9 mouse cellular contexts compared by ENCODE assay signal in genomic region chr2:181044001-181044400, GRCm38 (mm10). TPM values are rescaled to one million over a fixed set of nuclear protein-coding genes. Genes with fewer than 3 reads are reported as not detected.
DNase-seq lines count a peak whose midpoint lies in the region; ATAC-seq and TF ChIP-seq lines count a peak whose summit lies in the region.
"Had no signal": no experiment of that assay in that cellular context is flagged by ENCODE, and none has a peak within 500 bp of the region (broad histone marks: within the 10 kb centered on the region; RNA-seq: fewer than 3 reads in every experiment).

No protein-coding gene starts in this region.

- H3K27ac ChIP-seq in hindbrain, embryonic 11.5 days (ENCODE audit: low read depth, low read length): peak overlapping the region; percentile 8
- H3K27ac ChIP-seq in hindbrain, embryonic 16.5 days (ENCODE audit: low read depth, low read length): no peak overlapping the region
- H3K27ac ChIP-seq in stomach, embryonic 15.5 days: peak overlapping the region; percentile 31; the same call in 1 of the 2 replicates
- H3K27ac ChIP-seq in stomach, postnatal 0 days (replicated peaks): no peak overlapping the region
- no peak overlapping the region for H3K27ac ChIP-seq in limb, embryonic 11.5 days (replicated peaks; ENCODE audit: low read depth, low read length)

- H3K36me3 ChIP-seq in hindbrain, embryonic 11.5 days (ENCODE audit: control insufficient read depth, insufficient read depth, low read length): no peaks in the 10 kb centered on the region
- H3K36me3 ChIP-seq in hindbrain, embryonic 16.5 days (ENCODE audit: control insufficient read depth, insufficient read depth, low read length): no peaks in the 10 kb centered on the region
- H3K36me3 ChIP-seq in stomach, embryonic 15.5 days: no peaks in the 10 kb centered on the region
- H3K36me3 ChIP-seq in stomach, postnatal 0 days (ENCODE audit: control insufficient read depth, insufficient read depth, low read length): no peaks in the 10 kb centered on the region
- no peaks in the 10 kb centered on the region for H3K36me3 ChIP-seq in limb, embryonic 11.5 days (ENCODE audit: control insufficient read depth, insufficient read depth, low read length)

- TF ChIP-seq CTCF in stomach, postnatal 0 days (IDR thresholded peaks at IDR 0.05; ENCODE audit: low read depth): no peak

- peak; percentile 66 for DNase-seq in hindbrain, embryonic 11.5 days (ENCODE audit: low spot score)
- no peak for DNase-seq in stomach, postnatal 0 days (ENCODE audit: low spot score)
- DNase-seq in limb, embryonic 11.5 days (ENCODE audit: low spot score): peak; percentile 25
- no peak for DNase-seq in testis, postnatal 14 days (ENCODE audit: low spot score)
- DNase-seq in thymus, postnatal 14 days: no peak
- DNase-seq: gastrocnemius, postnatal 10 days; thymus, adult 18-20 months had no signal

- peaks cover 4% of the 10 kb centered on the region; the same call in 1 of the 2 replicates for H3K27me3 ChIP-seq in hindbrain, embryonic 11.5 days (ENCODE audit: control insufficient read depth, insufficient read depth, low read length)
- no peaks in the 10 kb centered on the region for H3K27me3 ChIP-seq in hindbrain, embryonic 16.5 days (replicated peaks; ENCODE audit: control insufficient read depth, insufficient read depth, low read length)
- peaks cover 30% of the 10 kb centered on the region for H3K27me3 ChIP-seq in stomach, embryonic 15.5 days (replicated peaks)
- H3K27me3 ChIP-seq in stomach, postnatal 0 days (ENCODE audit: control insufficient read depth, insufficient read depth, low read length): no peaks in the 10 kb centered on the region
- H3K27me3 ChIP-seq in limb, embryonic 11.5 days (ENCODE audit: control insufficient read depth, insufficient read depth, low read length): peaks cover 17% of the 10 kb centered on the region

- no peak overlapping the region for H3K9ac ChIP-seq in hindbrain, embryonic 11.5 days (ENCODE audit: low read depth, low read length)
- H3K9ac ChIP-seq in hindbrain, embryonic 16.5 days (ENCODE audit: low read depth, low read length): no peak overlapping the region
- H3K9ac ChIP-seq in stomach, embryonic 15.5 days: no peak overlapping the region
- H3K9ac ChIP-seq in stomach, postnatal 0 days (ENCODE audit: low read length): no peak overlapping the region
- H3K9ac ChIP-seq in limb, embryonic 11.5 days (ENCODE audit: low read length): peak overlapping the region; percentile 17; the same call in 1 of the 2 replicates

- no peak for TF ChIP-seq EP300 in stomach, postnatal 0 days (optimal IDR thresholded peaks at IDR 0.05)

- H3K4me1 ChIP-seq in hindbrain, embryonic 11.5 days (replicated peaks; ENCODE audit: control insufficient read depth, insufficient read depth, low read length): peaks cover 11% of the 10 kb centered on the region
- H3K4me1 ChIP-seq in hindbrain, embryonic 16.5 days (ENCODE audit: control insufficient read depth, insufficient read depth, low read depth, low read length): peaks cover 26% of the 10 kb centered on the region
- H3K4me1 ChIP-seq in stomach, embryonic 15.5 days: peaks cover 15% of the 10 kb centered on the region; the same call in 1 of the 2 replicates
- no peaks in the 10 kb centered on the region for H3K4me1 ChIP-seq in stomach, postnatal 0 days (replicated peaks; ENCODE audit: control insufficient read depth, insufficient read depth)
- H3K4me1 ChIP-seq in limb, embryonic 11.5 days (ENCODE audit: control insufficient read depth, insufficient read depth, low read length): 0 out of 2 replicates have a peak, but pooled peaks cover 4% of the 10 kb centered on the region

- no peak overlapping the region for H3K4me2 ChIP-seq in hindbrain, embryonic 11.5 days (replicated peaks; ENCODE audit: low read depth, low read length)
- no peak overlapping the region for H3K4me2 ChIP-seq in hindbrain, embryonic 16.5 days (ENCODE audit: low read length)
- H3K4me2 ChIP-seq in stomach, embryonic 15.5 days: no peak overlapping the region
- H3K4me2 ChIP-seq in stomach, postnatal 0 days (replicated peaks; ENCODE audit: low read depth): no peak overlapping the region
- no peak overlapping the region for H3K4me2 ChIP-seq in limb, embryonic 11.5 days (ENCODE audit: low read depth, severe bottlenecking)

- no peaks in the 10 kb centered on the region for H3K9me3 ChIP-seq in hindbrain, embryonic 11.5 days (ENCODE audit: control insufficient read depth, low read length)
- no peaks in the 10 kb centered on the region for H3K9me3 ChIP-seq in hindbrain, embryonic 16.5 days (ENCODE audit: control insufficient read depth, low read length)
- H3K9me3 ChIP-seq in stomach, embryonic 15.5 days: no peaks in the 10 kb centered on the region
- no peaks in the 10 kb centered on the region for H3K9me3 ChIP-seq in stomach, postnatal 0 days (ENCODE audit: control insufficient read depth, low read length)
- H3K9me3 ChIP-seq in limb, embryonic 11.5 days (ENCODE audit: control insufficient read depth, low read length): no peaks in the 10 kb centered on the region

- no peak overlapping the region for H3K4me3 ChIP-seq in hindbrain, embryonic 11.5 days (ENCODE audit: low read depth, low read length)
- H3K4me3 ChIP-seq in hindbrain, embryonic 16.5 days (ENCODE audit: low read length): no peak overlapping the region
- H3K4me3 ChIP-seq in stomach, embryonic 15.5 days (replicated peaks): no peak overlapping the region
- H3K4me3 ChIP-seq in stomach, postnatal 0 days (ENCODE audit: low read depth, low read length): no peak overlapping the region
- H3K4me3 ChIP-seq in limb, embryonic 11.5 days (ENCODE audit: low read depth, low read length): no peak overlapping the region

- WGBS in hindbrain, embryonic 11.5 days: 2% methylated on average over 3 of the region's 3 CpGs
- WGBS in hindbrain, embryonic 16.5 days: 2% methylated on average over 3 of the region's 3 CpGs
- WGBS in stomach, embryonic 15.5 days: 16% methylated on average over 3 of the region's 3 CpGs
- WGBS in stomach, postnatal 0 days: 21% methylated on average over 3 of the region's 3 CpGs
- WGBS in limb, embryonic 11.5 days: 32% methylated on average over 3 of the region's 3 CpGs

- peak; percentile 69 for ATAC-seq in hindbrain, embryonic 11.5 days (ENCODE audit: low FRiP score)
- no peak for ATAC-seq in hindbrain, embryonic 16.5 days
- 0 out of 2 replicates have a peak, but pooled peaks have one; percentile 1 for ATAC-seq in stomach, embryonic 15.5 days (ENCODE audit: insufficient read depth, low FRiP score, low read depth)
- ATAC-seq in stomach, postnatal 0 days (ENCODE audit: low FRiP score, low TSS enrichment): no peak
- ATAC-seq in limb, embryonic 11.5 days (ENCODE audit: insufficient number of reproducible peaks, low FRiP score, low TSS enrichment, low read depth): no peak

RNA-seq across cellular contexts. Expression of gene Chrna4, which starts 0.7 kb away (rescaled TPM):
- polyA plus RNA-seq in hindbrain, embryonic 11.5 days (2014; fragmentation: Nextera tagmentation; extraction: Ambion mirVana): 45.0 and 54.1 TPM in 2 replicates
- polyA plus RNA-seq in hindbrain, embryonic 16.5 days (2015; fragmentation: Nextera tagmentation; extraction: Ambion mirVana): 40.4 and 43.8 TPM in 2 replicates
- 2.2 and 3.0 TPM in 2 replicates for polyA plus RNA-seq in stomach, embryonic 15.5 days (2015; fragmentation: Nextera tagmentation; extraction: Ambion mirVana)
- 0.18 and 0.22 TPM in 2 replicates for polyA plus RNA-seq in stomach, postnatal 0 days (2015; fragmentation: Nextera tagmentation; extraction: Ambion mirVana)
- 0.95 and 2.8 TPM in 2 replicates for polyA plus RNA-seq in limb, embryonic 11.5 days (2014; fragmentation: Nextera tagmentation; extraction: Ambion mirVana)

RNA-seq across cellular contexts. Expression of gene Col20a1, which starts 57.7 kb away (rescaled TPM):
- polyA plus RNA-seq in hindbrain, embryonic 11.5 days (2014; fragmentation: Nextera tagmentation; extraction: Ambion mirVana): 0.56 and 0.78 TPM in 2 replicates
- 0.04 and 0.27 TPM in 2 replicates for polyA plus RNA-seq in hindbrain, embryonic 16.5 days (2015; fragmentation: Nextera tagmentation; extraction: Ambion mirVana)
- polyA plus RNA-seq in stomach, embryonic 15.5 days (2015; fragmentation: Nextera tagmentation; extraction: Ambion mirVana): 0.71 and 1.1 TPM in 2 replicates
- 0.98 and 1.3 TPM in 2 replicates for polyA plus RNA-seq in stomach, postnatal 0 days (2015; fragmentation: Nextera tagmentation; extraction: Ambion mirVana)
- 0.15 and 0.71 TPM in 2 replicates for polyA plus RNA-seq in limb, embryonic 11.5 days (2014; fragmentation: Nextera tagmentation; extraction: Ambion mirVana)

Comparison
In these comparisons a context has a peak if more than half of its experiments do, and no peak if none do; other contexts are left out.
1. ATAC-seq: peak in hindbrain, embryonic 11.5 days (single experiment) and stomach, embryonic 15.5 days (single experiment); none in hindbrain, embryonic 16.5 days (single experiment), stomach, postnatal 0 days (single experiment) and limb, embryonic 11.5 days (single experiment).
2. H3K27ac ChIP-seq: peak in hindbrain, embryonic 11.5 days (single experiment) and stomach, embryonic 15.5 days (single experiment); none in hindbrain, embryonic 16.5 days (single experiment), stomach, postnatal 0 days (single experiment) and limb, embryonic 11.5 days (single experiment).
3. DNase-seq: peak in hindbrain, embryonic 11.5 days (single experiment) and limb, embryonic 11.5 days (single experiment); none in stomach, postnatal 0 days (single experiment), testis, postnatal 14 days (single experiment) and thymus, postnatal 14 days (single experiment).
4. RNA of gene Chrna4, which starts 0.7 kb away (polyA plus RNA-seq): 45.0 to 54.1 TPM in hindbrain, embryonic 11.5 days and 40.4 to 43.8 TPM in hindbrain, embryonic 16.5 days; 2.2 to 3.0 TPM in stomach, embryonic 15.5 days, 0.95 to 2.8 TPM in limb, embryonic 11.5 days and 0.18 to 0.22 TPM in stomach, postnatal 0 days; every median in the first group is over 10 times any median in the second.